Mouse (Mus musculus): ENCODE results near the gene Fgf11. TPM values are rescaled to one million over a fixed set of nuclear protein-coding genes. Genes with fewer than 3 reads are reported as not detected.
A peak's percentile ranks its signal among the peaks of the same experiment; 100 is the strongest.

Gene Fgf11
- total and polyA plus RNA-seq, 2 experiments from 2014 or later = 1.0 to 5.7 TPM

DNA sequence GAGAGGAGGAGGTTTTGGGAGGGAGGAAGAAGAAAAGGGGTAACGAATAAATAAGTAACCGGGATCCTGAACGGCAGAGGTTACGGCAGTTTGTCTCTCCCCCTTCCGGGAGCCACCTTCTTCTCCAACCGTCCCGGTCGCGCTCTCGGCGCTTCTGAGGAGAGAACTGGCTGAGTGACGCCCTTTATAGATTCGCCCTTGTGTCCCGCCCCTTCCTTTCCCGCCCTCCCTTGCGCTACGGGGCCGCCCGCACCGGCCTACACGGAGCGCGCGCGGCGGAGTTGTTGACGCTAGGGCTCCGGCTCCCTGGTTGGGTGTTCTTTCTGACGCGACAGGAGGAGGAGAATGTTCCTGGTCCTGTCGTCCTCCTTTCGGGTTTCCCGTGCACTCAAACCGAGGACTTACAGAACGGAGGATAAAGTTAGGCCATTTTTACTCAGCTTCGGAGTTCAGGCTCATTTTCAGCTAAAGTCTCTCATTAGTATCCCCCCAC is 43.1 kb downstream of the Fgf11 start, which contains the start of gene Polr2a:
Gene Polr2a (minus strand): TSS at position 160 of the 493 bp plus-strand sequence.
- H3K27ac ChIP-seq (ENCODE audit: low read depth) = peak within 1 kb of the TSS; percentile 98
- ATAC-seq (ENCODE audit: insufficient read depth, low read depth) (peak; percentile 94), DNase-seq (ENCODE audit: low spot score) (peak; percentile 96)
- H3K27me3 ChIP-seq (ENCODE audit: control insufficient read depth, insufficient read depth, low read length) = no peaks in the 10 kb centered on the region
- peak within 1 kb of the TSS; percentile 74 for H3K9ac ChIP-seq (replicated peaks; ENCODE audit: low read depth, low read length)
- peaks cover 28% of the 10 kb centered on the region for H3K4me1 ChIP-seq (ENCODE audit: control insufficient read depth, insufficient read depth)
- H3K4me2 ChIP-seq (ENCODE audit: low read depth, low read length) = peak within 1 kb of the TSS; percentile 78
- TF ChIP-seq CTCF (IDR thresholded peaks at IDR 0.05; ENCODE audit: low read depth) (no peak), EP300 (IDR thresholded peaks at IDR 0.05; ENCODE audit: low read depth) (no peak; the same call in 1 of the 2 replicates)
- peak within 1 kb of the TSS; percentile 61 for H3K4me3 ChIP-seq (ENCODE audit: low read depth, low read length)
- H3K36me3 ChIP-seq (replicated peaks; ENCODE audit: control insufficient read depth, insufficient read depth, low read length) = no peaks in the 10 kb centered on the region
- H3K9me3 ChIP-seq (replicated peaks; ENCODE audit: control insufficient read depth, low read length) = no peaks in the 10 kb centered on the region
- 0% methylated on average over 36 of the region's 36 CpGs for WGBS

DNA sequence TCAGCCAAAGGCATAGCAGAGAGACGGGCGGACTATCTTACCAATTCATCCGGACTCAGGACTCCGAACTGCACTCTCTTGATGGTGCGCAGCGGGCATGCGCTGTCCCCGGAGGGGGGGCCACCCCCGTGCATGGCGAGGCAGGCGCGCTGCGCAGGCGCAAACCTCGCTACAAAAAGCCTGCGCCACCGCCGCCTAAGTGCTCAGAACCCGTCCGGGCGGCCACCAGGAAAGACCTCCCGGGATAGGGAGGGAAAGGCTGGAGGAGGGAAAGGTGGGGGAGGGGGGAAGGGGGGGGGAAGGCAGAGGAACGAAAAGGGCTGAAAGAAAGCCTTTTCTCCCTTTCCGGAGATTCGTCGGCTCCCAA is 43.6 kb downstream of the Fgf11 start:
- no peaks in the 10 kb centered on the region for H3K9me3 ChIP-seq (replicated peaks; ENCODE audit: control insufficient read depth, low read length)
- H3K4me3 ChIP-seq (ENCODE audit: low read depth, low read length) = peak overlapping the region; percentile 61
- peak; percentile 84 for ATAC-seq (ENCODE audit: insufficient read depth, low read depth)
- peak overlapping the region; percentile 98 for H3K27ac ChIP-seq (ENCODE audit: low read depth)
- peak overlapping the region; percentile 78 for H3K4me2 ChIP-seq (ENCODE audit: low read depth, low read length)
- peak overlapping the region; percentile 74 for H3K9ac ChIP-seq (replicated peaks; ENCODE audit: low read depth, low read length)
- TF ChIP-seq CTCF (IDR thresholded peaks at IDR 0.05; ENCODE audit: low read depth) (no peak), EP300 (IDR thresholded peaks at IDR 0.05; ENCODE audit: low read depth) (no peak)
- H3K36me3 ChIP-seq (replicated peaks; ENCODE audit: control insufficient read depth, insufficient read depth, low read length) = no peaks in the 10 kb centered on the region
- no peaks in the 10 kb centered on the region for H3K27me3 ChIP-seq (ENCODE audit: control insufficient read depth, insufficient read depth, low read length)
- under 1% methylated on average over 26 of the region's 26 CpGs for WGBS
- peaks cover 28% of the 10 kb centered on the region for H3K4me1 ChIP-seq (ENCODE audit: control insufficient read depth, insufficient read depth)
- DNase-seq (ENCODE audit: low spot score) = peak; percentile 92

DNA sequence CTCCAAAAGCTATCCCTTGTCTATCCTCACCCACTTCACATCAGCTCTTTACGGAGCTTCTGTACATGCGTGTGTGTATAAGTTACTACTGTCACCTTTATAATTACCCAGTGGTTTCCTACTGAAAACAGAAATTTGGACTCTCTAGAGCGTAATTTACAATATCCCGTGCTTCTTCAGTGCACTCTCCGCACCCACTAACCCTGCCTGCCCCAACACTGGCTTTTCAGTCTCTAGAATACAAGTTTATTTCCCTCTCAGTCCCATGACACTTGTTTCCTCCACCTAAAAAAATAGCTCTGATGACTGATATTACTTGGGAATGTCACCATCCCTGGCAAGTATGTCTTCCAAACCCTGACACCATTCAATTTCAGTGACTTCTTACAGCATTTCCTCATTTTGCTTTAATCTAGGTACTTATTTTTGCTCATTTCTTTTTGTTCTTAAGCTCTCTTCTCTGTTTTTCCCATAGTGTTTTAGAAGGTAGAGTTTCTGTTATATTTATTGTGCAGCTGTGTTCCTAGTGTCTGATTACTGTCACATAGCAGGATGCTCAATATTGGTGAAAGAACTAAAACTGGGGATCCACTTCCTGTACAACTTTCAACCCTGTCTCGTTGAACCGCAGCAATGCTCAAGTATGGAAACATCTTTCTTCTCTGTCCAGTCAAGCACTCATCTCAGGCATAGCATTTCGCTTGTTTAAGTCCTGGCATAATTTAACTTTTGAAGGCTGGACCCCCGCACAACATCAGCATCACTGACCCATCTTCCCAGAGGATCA is 44.2 kb downstream of the Fgf11 start:
- peak overlapping the region; percentile 74 for H3K9ac ChIP-seq (replicated peaks; ENCODE audit: low read depth, low read length)
- no peaks in the 10 kb centered on the region for H3K27me3 ChIP-seq (ENCODE audit: control insufficient read depth, insufficient read depth, low read length)
- H3K4me3 ChIP-seq (ENCODE audit: low read depth, low read length) = peak overlapping the region; percentile 61
- H3K27ac ChIP-seq (ENCODE audit: low read depth) = peak overlapping the region; percentile 98
- H3K36me3 ChIP-seq (replicated peaks; ENCODE audit: control insufficient read depth, insufficient read depth, low read length) = no peaks in the 10 kb centered on the region
- 39% methylated on average over 9 of the region's 9 CpGs for WGBS
- H3K4me1 ChIP-seq (ENCODE audit: control insufficient read depth, insufficient read depth) = peaks cover 29% of the 10 kb centered on the region
- TF ChIP-seq CTCF (IDR thresholded peaks at IDR 0.05; ENCODE audit: low read depth) (no peak), EP300 (IDR thresholded peaks at IDR 0.05; ENCODE audit: low read depth) (no peak)
- peak overlapping the region; percentile 78 for H3K4me2 ChIP-seq (ENCODE audit: low read depth, low read length)
- ATAC-seq (ENCODE audit: insufficient read depth, low read depth) (no peak), DNase-seq (ENCODE audit: low spot score) (no peak)
- H3K9me3 ChIP-seq (replicated peaks; ENCODE audit: control insufficient read depth, low read length) = no peaks in the 10 kb centered on the region

DNA sequence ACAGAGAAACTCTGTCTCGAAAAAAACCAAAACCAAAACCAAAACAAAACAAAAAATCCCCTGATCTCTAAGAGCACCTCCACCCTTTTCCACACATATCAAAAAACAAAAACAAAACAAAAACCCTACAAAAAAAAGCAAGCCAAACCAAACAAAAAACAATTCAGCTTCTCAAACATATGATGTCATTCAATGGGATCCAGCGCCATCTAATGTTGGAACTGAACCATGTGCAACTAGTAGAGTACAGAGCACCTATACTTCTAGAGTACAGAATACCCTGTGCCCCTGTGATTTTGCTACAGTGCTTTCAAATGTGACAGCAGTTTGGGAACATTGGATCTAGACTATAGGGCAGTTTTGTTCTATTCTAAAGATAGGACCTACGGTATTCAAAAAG is 47.0 kb downstream of the Fgf11 start:
- peak; percentile 71 for DNase-seq (ENCODE audit: low spot score)

DNA sequence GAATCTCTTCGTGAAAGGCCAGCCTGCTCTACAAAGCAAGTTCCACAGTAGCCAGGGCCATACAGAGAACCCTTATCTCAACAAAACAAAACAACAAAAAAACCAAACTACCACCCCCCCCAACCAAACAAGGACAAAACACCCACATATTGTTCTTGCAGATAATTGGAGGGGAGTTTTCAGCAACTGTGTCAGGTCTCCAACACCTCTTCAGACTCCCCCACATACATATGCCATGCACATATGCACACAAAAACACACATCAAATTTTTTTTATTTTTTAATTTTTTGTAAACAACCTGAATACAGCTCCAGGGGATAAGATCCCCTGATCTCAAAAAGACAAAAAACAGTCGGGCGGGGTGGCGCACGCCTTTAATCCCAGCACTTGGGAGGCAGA is 47.4 kb downstream of the Fgf11 start:
- Histone ChIP-seq H3K27me3 (ENCODE audit: control insufficient read depth, insufficient read depth, low read length) (no peaks in the 10 kb centered on the region), H3K4me2 (ENCODE audit: low read depth, low read length) (no peak overlapping the region), H3K27ac (ENCODE audit: low read depth) (no peak overlapping the region), H3K9ac (replicated peaks; ENCODE audit: low read depth, low read length) (no peak overlapping the region), H3K9me3 (replicated peaks; ENCODE audit: control insufficient read depth, low read length) (no peaks in the 10 kb centered on the region), H3K36me3 (replicated peaks; ENCODE audit: control insufficient read depth, insufficient read depth, low read length) (no peaks in the 10 kb centered on the region), H3K4me1 (ENCODE audit: control insufficient read depth, insufficient read depth) (peaks cover 31% of the 10 kb centered on the region), H3K4me3 (ENCODE audit: low read depth, low read length) (no peak overlapping the region)
- no peak for TF ChIP-seq CTCF (IDR thresholded peaks at IDR 0.05; ENCODE audit: low read depth)
- TF ChIP-seq EP300 (IDR thresholded peaks at IDR 0.05; ENCODE audit: low read depth) = no peak
- WGBS = 78% methylated on average over 5 of the region's 5 CpGs
- no peak for ATAC-seq (ENCODE audit: insufficient read depth, low read depth)
- no peak for DNase-seq (ENCODE audit: low spot score)

More for the DNA sequence above, 47.0 kb downstream of the Fgf11 start:
- Histone ChIP-seq H3K36me3 (replicated peaks; ENCODE audit: control insufficient read depth, insufficient read depth, low read length) (no peaks in the 10 kb centered on the region), H3K9ac (replicated peaks; ENCODE audit: low read depth, low read length) (no peak overlapping the region), H3K4me2 (ENCODE audit: low read depth, low read length) (no peak overlapping the region), H3K27ac (ENCODE audit: low read depth) (no peak overlapping the region), H3K4me1 (ENCODE audit: control insufficient read depth, insufficient read depth) (peaks cover 34% of the 10 kb centered on the region), H3K9me3 (replicated peaks; ENCODE audit: control insufficient read depth, low read length) (no peaks in the 10 kb centered on the region), H3K27me3 (ENCODE audit: control insufficient read depth, insufficient read depth, low read length) (no peaks in the 10 kb centered on the region), H3K4me3 (ENCODE audit: low read depth, low read length) (no peak overlapping the region)
- TF ChIP-seq CTCF (IDR thresholded peaks at IDR 0.05; ENCODE audit: low read depth) = peak; percentile 74
- TF ChIP-seq EP300 (IDR thresholded peaks at IDR 0.05; ENCODE audit: low read depth) = no peak
- WGBS = 47% methylated on average over 3 of the region's 3 CpGs
- ATAC-seq (ENCODE audit: insufficient read depth, low read depth) = no peak
